ENCODE assay signal across 8 mouse cellular contexts in the genomic region with DNA sequence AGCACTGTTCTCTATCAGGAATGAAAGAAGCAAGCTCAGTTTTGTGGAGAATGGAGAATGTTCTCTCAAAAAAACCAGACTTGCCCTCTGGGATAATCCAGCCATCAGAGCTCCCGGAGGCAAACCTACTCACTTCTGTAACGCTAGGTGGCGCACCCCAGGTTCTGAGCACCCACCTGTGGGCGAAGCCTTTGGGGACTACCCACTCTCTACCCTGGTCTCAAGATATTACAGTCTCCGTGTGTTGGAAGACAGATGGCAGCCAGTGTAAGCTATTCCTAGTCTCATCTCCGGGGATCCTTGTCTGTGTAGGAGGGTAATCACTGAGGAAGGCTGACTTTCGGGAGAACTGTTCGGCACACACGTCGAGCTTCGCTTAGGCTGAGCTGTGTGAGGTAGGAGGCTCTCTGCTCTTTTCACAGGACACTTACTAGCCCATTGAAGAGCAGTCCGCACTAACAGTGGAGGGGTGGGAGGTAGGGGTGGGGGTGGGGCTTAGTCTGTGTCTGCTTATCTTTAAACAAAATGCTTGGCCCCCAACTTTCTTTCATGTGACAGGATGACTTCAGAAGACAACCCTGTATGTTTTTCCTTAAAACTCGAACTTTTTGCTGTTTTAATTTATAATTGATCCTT. TPM values are rescaled to one million over a fixed set of nuclear protein-coding genes. Genes with fewer than 3 reads are reported as not detected.
DNase-seq lines count a peak whose midpoint lies in the region; ATAC-seq lines count a peak whose summit lies in the region.

No protein-coding gene starts in this region.

- intact Hi-C loops in gastrocnemius, postnatal 14 days (cut with DNase I; ENCODE audit: low total_unique reads), result loop anchor here (5.0 kb wide), 1 partner anchor 85 kb away; no protein-coding TSS in a partner anchor

- no peak for DNase-seq in cerebellum, postnatal 4 days (ENCODE audit: low spot score in 2 of 2)
- DNase-seq in CD8-positive naive resting alpha-beta T cell, adult 2 months (ENCODE audit: low read depth in 2 of 2, low spot score in 2 of 2), result peak; percentile 53 to 73
- peak; percentile 80 for DNase-seq in c-Kit-positive CD71-positive TER-119-positive erythroid progenitor cells, embryonic 14.5 days (ENCODE audit: low spot score)
- DNase-seq in gastrocnemius, postnatal 14 days, result peak; percentile 46
- peak; percentile 80 to 84 for DNase-seq in left cerebral cortex, adult 18-20 months (ENCODE audit: low spot score in 2 of 2)
- peak; percentile 73 for DNase-seq in testis, postnatal 10 days (ENCODE audit: low spot score)

- 0 out of 2 replicates have a peak, but pooled peaks have one; percentile 17 for ATAC-seq in cerebellum, adult (ENCODE audit: insufficient number of reproducible peaks, low FRiP score, low TSS enrichment)
- peak; percentile 71 for ATAC-seq in megakaryocyte, adult 5-6 weeks (ENCODE audit: poor library complexity, severe bottlenecking)

RNA-seq across cellular contexts. Expression of a gene that starts 4.4 kb away (rescaled TPM):
- 10 to 100 TPM in 1 of 2 experiments, 1 to 10 TPM in 1; 6.6 to 10.6 TPM for total RNA-seq in gastrocnemius, postnatal 14 days (2021)
- total RNA-seq in left cerebral cortex, adult 18-20 months (2021), result 10 to 100 TPM; 18.0 to 18.5 TPM
- total RNA-seq in megakaryocyte, adult 5-6 weeks (2015), result 0.11 TPM in 1 of 2 replicates, not detected in the other
- 0.40 and 0.57 TPM in 2 replicates for total RNA-seq in megakaryocyte, adult 5-6 weeks (2017)

Comparison
In these comparisons a context has a peak if more than half of its experiments do, and no peak if none do; other contexts are left out.
1. DNase-seq: peak in CD8-positive naive resting alpha-beta T cell, adult 2 months (2 of 2), c-Kit-positive CD71-positive TER-119-positive erythroid progenitor cells, embryonic 14.5 days (single experiment), gastrocnemius, postnatal 14 days (single experiment), left cerebral cortex, adult 18-20 months (2 of 2) and testis, postnatal 10 days (single experiment); none in cerebellum, postnatal 4 days (0 of 2).
2. RNA of a gene that starts 4.4 kb away (total RNA-seq): 18.0 to 18.5 TPM in left cerebral cortex, adult 18-20 months and 6.6 to 10.6 TPM in gastrocnemius, postnatal 14 days; 0.11 to 0.57 TPM in megakaryocyte, adult 5-6 weeks; every median in the first group is over 4 times any median in the second.